Mouse (Mus musculus) neural tube, embryonic 14.5 days (tissue): ENCODE measurements around the gene Slc10a4. TPM values are rescaled to one million over a fixed set of nuclear protein-coding genes. Genes with fewer than 3 reads are reported as not detected.
"Not testable (repeated sequence)": the region's sequence is repeated elsewhere in the genome, so short reads cannot be mapped to it uniquely, and the experiment has no call there.

Experiments
- ATAC-seq: fragments of 200-750 bp; cut with Nextera tagmentation; 2 replicates; pipeline ENCODE4 v1.8.0; 2017; ENCODE audit warnings: low read depth, mild to moderate bottlenecking, moderate TSS enrichment, moderate library complexity
- H3K27ac ChIP-seq: fragments of 300-500 bp; sonication (generic); 2 replicates; pipeline ENCODE4 v1.5.1; 2014; ENCODE audit warnings: low read depth, mild to moderate bottlenecking, control low read depth, low read length, moderate library complexity, mixed read lengths
- H3K27me3 ChIP-seq: fragments of 300-500 bp; sonication (generic); 2 replicates; pipeline ENCODE4 v1.6.1; 2014; ENCODE audit warnings: low read length; ENCODE audit not compliant: control insufficient read depth, insufficient read depth
- H3K36me3 ChIP-seq: fragments of 300-500 bp; sonication (generic); 2 replicates; pipeline ENCODE4 v1.6.1; 2014; ENCODE audit warnings: low read length, mixed read lengths; ENCODE audit not compliant: control insufficient read depth, insufficient read depth
- H3K4me1 ChIP-seq: fragments of 300-500 bp; sonication (generic); 2 replicates; pipeline ENCODE4 v1.6.1; 2014; ENCODE audit warnings: low read length; ENCODE audit not compliant: control insufficient read depth, insufficient read depth
- H3K4me2 ChIP-seq: fragments of 300-500 bp; sonication (generic); 2 replicates; pipeline ENCODE4 v1.6.1; 2014; ENCODE audit warnings: mild to moderate bottlenecking, low read depth, low read length, control low read depth
- H3K4me3 ChIP-seq: fragments of 300-500 bp; sonication (generic); 2 replicates; pipeline ENCODE4 v1.5.1; 2014; ENCODE audit warnings: low read depth, low read length, control low read depth, mixed read lengths
- H3K9ac ChIP-seq: fragments of 300-500 bp; sonication (generic); replicated peaks from 2 replicates; pipeline ENCODE4 v1.6.1; 2014; ENCODE audit warnings: low read depth, mild to moderate bottlenecking, control low read depth, low read length, mixed read lengths
- H3K9me3 ChIP-seq: fragments of 300-500 bp; sonication (generic); 2 replicates; pipeline ENCODE4 v1.6.1; 2016; ENCODE audit warnings: low read length; ENCODE audit not compliant: control insufficient read depth
- WGBS: fragments of 180-500 bp; shearing (Covaris S2); extraction: QIAGEN DNeasy Blood & Tissue Kit; methylation state at CpG from one replicate; pipeline ENCODE4 v1.1.7; 2014; 5-methylcytosine and 5-hydroxymethylcytosine counted together
- polyA plus RNA-seq: library from polyadenylated mRNA; unstranded; fragments of >200 nt; fragmentation: Nextera tagmentation; extraction: Ambion mirVana; gene quantifications from 2 replicates; pipeline ENCODE4 v1.2.1, GENCODE M21; 2014

The Slc10a4 gene
- polyA plus RNA-seq, 1 experiment from 2014 or later = 31.8 TPM

DNA sequence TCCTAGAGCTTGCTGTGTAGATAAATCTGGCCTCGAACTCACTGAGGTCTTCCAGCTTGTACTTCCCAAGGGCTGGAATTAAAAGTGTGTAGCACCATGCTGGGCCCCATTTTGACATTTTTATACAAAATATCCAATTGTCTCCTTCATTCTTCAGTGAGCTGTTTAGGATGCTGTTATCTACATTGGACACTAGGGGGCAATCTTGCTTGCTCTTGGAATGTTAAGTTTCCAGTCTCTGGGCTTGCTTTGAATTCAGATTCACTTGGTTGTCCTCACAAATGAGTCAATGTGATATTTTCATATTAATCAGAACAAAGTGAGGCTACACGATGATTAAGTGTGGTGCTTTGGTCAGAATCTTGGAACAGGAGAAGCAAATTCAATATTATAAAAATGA lies 22.6 kb upstream of the Slc10a4 start:
- no peak overlapping the region for H3K27ac ChIP-seq
- no peaks in the 10 kb centered on the region for H3K27me3 ChIP-seq
- H3K4me3 ChIP-seq = no peak overlapping the region
- H3K36me3 ChIP-seq = no peaks in the 10 kb centered on the region
- ATAC-seq = 0 out of 2 replicates have a peak, but pooled peaks have one; percentile 39
- no peak overlapping the region for H3K4me2 ChIP-seq
- WGBS = 8% methylated on average over 2 of the region's 2 CpGs
- H3K9me3 ChIP-seq = no peaks in the 10 kb centered on the region
- H3K4me1 ChIP-seq = no peaks in the 10 kb centered on the region
- no peak overlapping the region for H3K9ac ChIP-seq

GRCm38 (mm10) chr5:72987786-72988185 lies 18.9 kb upstream of the Slc10a4 start:
- Histone ChIP-seq H3K27ac (no peak overlapping the region), H3K9ac (no peak overlapping the region), H3K4me1 (no peaks in the 10 kb centered on the region), H3K9me3 (no peaks in the 10 kb centered on the region), H3K36me3 (no peaks in the 10 kb centered on the region), H3K27me3 (no peaks in the 10 kb centered on the region), H3K4me2 (no peak overlapping the region), H3K4me3 (no peak overlapping the region)
- no peak for ATAC-seq
- 88% methylated on average over 7 of the region's 7 CpGs for WGBS

GRCm38 (mm10) chr5:72989756-72990155 lies 16.9 kb upstream of the Slc10a4 start:
- Histone ChIP-seq H3K36me3 (no peaks in the 10 kb centered on the region), H3K9me3 (no peaks in the 10 kb centered on the region), H3K27ac (no peak overlapping the region), H3K4me3 (no peak overlapping the region), H3K27me3 (no peaks in the 10 kb centered on the region), H3K4me2 (no peak overlapping the region), H3K9ac (no peak overlapping the region), H3K4me1 (no peaks in the 10 kb centered on the region)
- no peak for ATAC-seq
- WGBS = 61% methylated on average over 8 of the region's 8 CpGs

GRCm38 (mm10) chr5:72992474-72992873 lies 14.2 kb upstream of the Slc10a4 start:
- Histone ChIP-seq H3K4me2 (no peak overlapping the region), H3K36me3 (no peaks in the 10 kb centered on the region), H3K9ac (no peak overlapping the region), H3K4me1 (0 out of 2 replicates have a peak, but pooled peaks cover 3% of the 10 kb centered on the region), H3K9me3 (no peaks in the 10 kb centered on the region), H3K27ac (no peak overlapping the region), H3K4me3 (no peak overlapping the region), H3K27me3 (no peaks in the 10 kb centered on the region)
- no peak for ATAC-seq
- 97% methylated on average over 1 of the region's 1 CpGs for WGBS

DNA sequence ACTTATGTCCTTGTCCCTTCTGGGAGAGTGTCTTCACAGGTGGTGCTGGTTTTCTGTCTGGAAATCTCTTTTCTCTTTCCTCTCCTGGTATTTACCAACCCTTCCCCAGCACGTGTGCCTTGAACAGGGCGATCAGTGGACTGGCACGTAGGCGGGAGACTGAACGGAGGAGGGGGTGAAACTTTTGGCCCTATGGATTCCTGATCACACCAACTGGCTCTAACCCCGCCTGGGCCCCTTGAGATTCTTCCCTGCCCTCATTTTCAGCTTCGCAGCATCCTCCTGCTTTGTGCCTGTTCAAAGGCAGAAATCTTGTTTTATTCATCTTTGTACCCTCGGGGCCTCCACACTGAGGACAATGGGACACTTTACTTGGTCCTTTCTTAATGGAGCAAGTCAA lies 12.3 kb upstream of the Slc10a4 start:
- no peak overlapping the region for H3K4me2 ChIP-seq
- no peaks in the 10 kb centered on the region for H3K27me3 ChIP-seq
- H3K9me3 ChIP-seq = no peaks in the 10 kb centered on the region
- no peak overlapping the region for H3K4me3 ChIP-seq
- H3K27ac ChIP-seq = no peak overlapping the region
- 0 out of 2 replicates have a peak, but pooled peaks cover 3% of the 10 kb centered on the region for H3K4me1 ChIP-seq
- ATAC-seq = no peak
- H3K9ac ChIP-seq = no peak overlapping the region
- WGBS = 37% methylated on average over 8 of the region's 8 CpGs
- no peaks in the 10 kb centered on the region for H3K36me3 ChIP-seq

- Histone ChIP-seq H3K27ac (no peak overlapping the region), H3K4me2 (no peak overlapping the region), H3K9me3 (no peaks in the 10 kb centered on the region), H3K27me3 (no peaks in the 10 kb centered on the region), H3K36me3 (no peaks in the 10 kb centered on the region), H3K4me1 (0 out of 2 replicates have a peak, but pooled peaks cover 3% of the 10 kb centered on the region), H3K9ac (no peak overlapping the region), H3K4me3 (no peak overlapping the region)
- 39% methylated on average over 2 of the region's 2 CpGs for WGBS
- ATAC-seq = no peak
Observed at GRCm38 (mm10) chr5:72994928-72995327, 11.8 kb upstream of the Slc10a4 start.

GRCm38 (mm10) chr5:72995379-72995778 lies 11.3 kb upstream of the Slc10a4 start:
- H3K4me2 ChIP-seq = no peak overlapping the region; the same call in 1 of the 2 replicates
- no peak overlapping the region for H3K4me3 ChIP-seq
- H3K27me3 ChIP-seq = no peaks in the 10 kb centered on the region
- no peak overlapping the region for H3K9ac ChIP-seq
- no peak overlapping the region for H3K27ac ChIP-seq
- H3K36me3 ChIP-seq = no peaks in the 10 kb centered on the region
- H3K9me3 ChIP-seq = no peaks in the 10 kb centered on the region
- WGBS = 29% methylated on average over 10 of the region's 10 CpGs
- 0 out of 2 replicates have a peak, but pooled peaks cover 3% of the 10 kb centered on the region for H3K4me1 ChIP-seq
- ATAC-seq = no peak

DNA sequence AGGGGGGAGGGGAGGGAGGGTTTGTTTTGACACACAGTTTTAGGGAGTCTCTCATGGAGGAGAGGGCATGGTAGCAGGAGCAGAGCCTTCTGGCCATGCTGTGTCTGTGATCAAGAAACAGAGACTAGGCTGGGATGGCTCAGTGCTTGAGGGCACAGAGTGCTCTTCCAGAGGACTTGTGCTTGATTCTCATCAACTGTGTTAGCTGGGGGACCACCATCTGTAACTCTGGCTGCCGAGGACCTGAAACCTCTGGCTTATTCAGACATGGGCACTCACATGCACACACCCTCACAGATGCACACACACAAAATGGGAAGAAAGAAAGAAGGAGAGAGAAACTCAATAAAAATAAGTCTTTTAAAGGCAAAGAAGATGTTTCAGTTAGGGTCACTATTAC lies 8.1 kb upstream of the Slc10a4 start:
- 81% methylated on average over 1 of the region's 1 CpGs for WGBS
- ATAC-seq, H3K4me1 ChIP-seq: not testable (repeated sequence)

GRCm38 (mm10) chr5:73004046-73004445 lies 2.6 kb upstream of the Slc10a4 start:
- Histone ChIP-seq H3K4me2 (no peak overlapping the region), H3K27me3 (no peaks in the 10 kb centered on the region), H3K4me3 (no peak overlapping the region), H3K36me3 (no peaks in the 10 kb centered on the region), H3K9me3 (no peaks in the 10 kb centered on the region), H3K9ac (no peak overlapping the region), H3K4me1 (no peaks in the 10 kb centered on the region), H3K27ac (no peak overlapping the region)
- 80% methylated on average over 5 of the region's 5 CpGs for WGBS
- ATAC-seq = no peak

More for the DNA sequence above, 8.1 kb upstream of the Slc10a4 start:
- H3K4me2 ChIP-seq, H3K4me3 ChIP-seq, H3K27ac ChIP-seq, H3K9ac ChIP-seq, H3K27me3 ChIP-seq, H3K36me3 ChIP-seq, H3K9me3 ChIP-seq: not testable (repeated sequence)
